Mouse (Mus musculus) limb, embryonic 10.5 days (tissue): Measurements from ENCODE around the gene Gigyf2. TPM values are rescaled to one million over a fixed set of nuclear protein-coding genes. Genes with fewer than 3 reads are reported as not detected.
"Not testable (repeated sequence)": the region's sequence is repeated elsewhere in the genome, so short reads cannot be mapped to it uniquely, and the experiment has no call there.

Experiments
- DNase-seq: peaks from one replicate; pipeline ENCODE4 v3.0.0-alpha.2; 2017; ENCODE audit warnings: low spot score
- H3K27ac ChIP-seq: fragments of 300-500 bp; sonication (generic); 2 replicates; pipeline ENCODE4 v1.5.1; 2016; ENCODE audit warnings: mild to moderate bottlenecking
- H3K27me3 ChIP-seq: fragments of 300-500 bp; sonication (generic); 2 replicates; pipeline ENCODE4 v1.6.1; 2016; ENCODE audit warnings: low read depth, mild to moderate bottlenecking; ENCODE audit not compliant: poor library complexity, severe bottlenecking
- H3K36me3 ChIP-seq: fragments of 300-500 bp; sonication (generic); 2 replicates; pipeline ENCODE4 v1.6.1; 2016; ENCODE audit warnings: mild to moderate bottlenecking, moderate library complexity
- H3K4me1 ChIP-seq: fragments of 300-500 bp; sonication (generic); 2 replicates; pipeline ENCODE4 v1.6.1; 2016
- H3K4me3 ChIP-seq: fragments of 300-500 bp; sonication (generic); 2 replicates; pipeline ENCODE4 v1.5.1; 2016; ENCODE audit warnings: mild to moderate bottlenecking, moderate library complexity
- H3K9me3 ChIP-seq: fragments of 300-500 bp; sonication (generic); replicated peaks from 2 replicates; pipeline ENCODE4 v1.6.1; 2016; ENCODE audit warnings: mild to moderate bottlenecking
- WGBS: fragments of 180-500 bp; shearing (Covaris S2); methylation state at CpG from one replicate; pipeline ENCODE4 v1.1.7; 2016; 5-methylcytosine and 5-hydroxymethylcytosine counted together
- polyA plus RNA-seq: library from polyadenylated mRNA; unstranded; fragments of >200 nt; fragmentation: Nextera tagmentation; extraction: Ambion mirVana; gene quantifications from 2 replicates; pipeline ENCODE4 v1.2.1, GENCODE M21; 2016

Gigyf2 gene
- polyA plus RNA-seq, 1 experiment from 2014 or later: 49.1 TPM

DNA sequence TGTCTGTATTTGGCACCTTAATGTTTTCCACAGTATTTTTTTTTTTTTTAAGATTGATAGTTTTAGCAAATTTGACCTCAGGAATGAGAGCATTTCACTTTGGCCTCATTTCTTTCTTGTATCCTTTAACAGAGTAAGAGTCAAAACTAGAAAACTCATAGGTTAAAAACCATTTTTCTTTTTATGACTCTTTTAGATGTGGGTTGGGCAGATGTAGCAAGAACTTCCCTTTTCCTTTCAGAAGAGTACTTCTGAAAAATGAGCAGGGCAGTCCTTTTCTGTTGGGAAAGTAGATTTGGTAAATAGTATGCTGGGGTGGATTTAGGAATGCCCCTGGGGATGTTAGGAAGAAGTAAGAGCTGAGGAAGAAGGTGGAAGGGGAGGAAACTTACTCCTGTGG, 79.2 kb downstream of the Gigyf2 start:
- H3K36me3 ChIP-seq: peaks cover 66% of the 10 kb centered on the region
- no peaks in the 10 kb centered on the region for H3K27me3 ChIP-seq

DNA sequence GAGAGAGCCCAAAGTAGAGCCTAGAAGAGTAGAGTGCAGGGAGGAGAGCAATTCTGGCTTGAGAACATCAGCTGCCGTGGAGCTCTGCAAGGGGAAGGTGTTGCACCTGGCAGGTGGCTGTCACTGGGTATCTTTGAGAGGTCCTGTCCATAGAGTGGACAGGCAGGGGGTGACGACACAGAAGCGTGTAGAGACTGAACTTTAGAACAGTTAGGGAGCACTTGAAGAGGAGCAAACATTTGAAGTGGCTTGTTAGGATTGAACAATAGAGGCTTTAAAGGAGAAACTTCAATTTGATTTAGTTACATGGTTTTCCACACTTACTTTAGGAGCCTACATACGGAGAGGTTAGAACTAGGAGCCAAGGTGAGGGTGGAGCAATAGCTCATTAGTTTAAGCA, 82.6 kb downstream of the Gigyf2 start:
- H3K27me3 ChIP-seq: no peaks in the 10 kb centered on the region
- H3K9me3 ChIP-seq: no peaks in the 10 kb centered on the region
- H3K4me1 ChIP-seq: no peaks in the 10 kb centered on the region
- no peak for DNase-seq
- WGBS: 90% methylated on average over 4 of the region's 4 CpGs
- H3K4me3 ChIP-seq: no peak overlapping the region
- peaks cover 85% of the 10 kb centered on the region for H3K36me3 ChIP-seq
- H3K27ac ChIP-seq: no peak overlapping the region

More for the DNA sequence above, 79.2 kb downstream of the Gigyf2 start:
- no peak for DNase-seq
- H3K27ac ChIP-seq: no peak overlapping the region
- H3K9me3 ChIP-seq: no peaks in the 10 kb centered on the region
- H3K4me1 ChIP-seq: no peaks in the 10 kb centered on the region
- H3K4me3 ChIP-seq: no peak overlapping the region

DNA sequence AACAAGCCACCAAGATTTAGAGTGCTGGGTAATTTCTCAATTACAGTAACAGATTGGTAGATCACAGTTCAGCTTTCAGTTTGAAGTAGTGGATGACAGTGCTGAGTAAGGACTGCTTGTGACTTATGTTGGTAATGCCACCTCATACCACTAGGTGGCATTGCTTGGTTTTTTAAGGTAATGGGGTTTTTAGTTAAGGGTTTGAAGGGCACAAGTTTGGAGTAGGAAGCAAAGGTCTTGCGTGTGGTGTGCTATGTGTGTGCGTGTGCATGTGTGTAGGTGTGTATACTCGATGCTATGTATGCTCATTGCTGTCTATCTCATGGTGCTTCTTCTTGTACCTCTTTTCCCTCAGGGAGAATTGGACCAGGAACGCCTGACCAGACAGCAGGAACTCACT, 91.9 kb downstream of the Gigyf2 start:
- Histone ChIP-seq H3K9me3 (no peaks in the 10 kb centered on the region), H3K4me1 (no peaks in the 10 kb centered on the region), H3K27me3 (no peaks in the 10 kb centered on the region), H3K27ac (no peak overlapping the region), H3K4me3 (no peak overlapping the region), H3K36me3 (peaks cover 72% of the 10 kb centered on the region)
- DNase-seq: no peak
- WGBS: 90% methylated on average over 4 of the region's 4 CpGs

DNA sequence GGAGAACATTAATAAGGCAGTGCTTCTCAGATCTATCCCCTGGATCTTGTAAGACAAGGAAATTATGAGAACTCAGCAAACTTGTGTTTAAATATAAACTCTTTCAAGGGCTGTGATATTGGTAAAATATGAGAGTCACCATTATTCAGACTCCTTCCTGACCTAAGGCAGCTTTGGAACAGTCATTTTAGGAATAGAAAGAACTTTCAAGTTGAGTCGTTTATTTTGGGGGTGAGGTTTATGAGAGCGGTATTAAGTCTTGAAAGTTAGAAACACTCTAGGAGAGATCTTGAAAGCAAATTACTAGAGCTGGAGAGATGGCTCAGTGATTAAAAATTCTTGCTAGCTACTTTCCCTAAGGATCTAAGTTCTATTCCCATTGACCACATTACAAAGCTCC, 108.3 kb downstream of the Gigyf2 start:
- 95% methylated on average over 2 of the region's 2 CpGs for WGBS
- H3K27me3 ChIP-seq: no peaks in the 10 kb centered on the region

DNA sequence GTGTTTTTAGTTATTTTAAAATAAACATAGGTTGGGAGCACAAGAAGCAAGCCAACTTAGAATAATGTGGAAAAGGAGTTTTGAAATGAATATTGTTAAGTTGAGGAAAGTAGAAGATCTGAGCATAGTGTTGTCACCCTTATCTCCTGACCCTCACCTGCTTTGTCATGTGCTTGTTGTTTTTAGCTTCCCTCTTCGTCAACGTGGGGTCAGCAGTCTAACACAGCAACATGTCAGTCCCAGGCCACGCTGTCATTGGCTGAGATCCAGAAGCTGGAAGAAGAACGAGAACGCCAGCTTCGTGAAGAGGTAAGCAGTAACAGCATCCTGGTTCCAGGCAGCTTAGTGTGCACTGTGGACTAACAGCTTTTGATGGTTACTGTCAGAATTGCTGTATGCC, 109.8 kb downstream of the Gigyf2 start:
- WGBS: 92% methylated on average over 6 of the region's 6 CpGs
- Histone ChIP-seq H3K27me3 (no peaks in the 10 kb centered on the region), H3K36me3 (peaks cover 91% of the 10 kb centered on the region), H3K27ac (no peak overlapping the region), H3K4me3 (no peak overlapping the region), H3K9me3 (no peaks in the 10 kb centered on the region), H3K4me1 (no peaks in the 10 kb centered on the region)
- no peak for DNase-seq

More for the DNA sequence above, 108.3 kb downstream of the Gigyf2 start:
- H3K4me1 ChIP-seq: no peaks in the 10 kb centered on the region
- peaks cover 90% of the 10 kb centered on the region for H3K36me3 ChIP-seq
- no peak overlapping the region for H3K27ac ChIP-seq
- no peak for DNase-seq
- no peak overlapping the region for H3K4me3 ChIP-seq
- no peaks in the 10 kb centered on the region for H3K9me3 ChIP-seq

DNA sequence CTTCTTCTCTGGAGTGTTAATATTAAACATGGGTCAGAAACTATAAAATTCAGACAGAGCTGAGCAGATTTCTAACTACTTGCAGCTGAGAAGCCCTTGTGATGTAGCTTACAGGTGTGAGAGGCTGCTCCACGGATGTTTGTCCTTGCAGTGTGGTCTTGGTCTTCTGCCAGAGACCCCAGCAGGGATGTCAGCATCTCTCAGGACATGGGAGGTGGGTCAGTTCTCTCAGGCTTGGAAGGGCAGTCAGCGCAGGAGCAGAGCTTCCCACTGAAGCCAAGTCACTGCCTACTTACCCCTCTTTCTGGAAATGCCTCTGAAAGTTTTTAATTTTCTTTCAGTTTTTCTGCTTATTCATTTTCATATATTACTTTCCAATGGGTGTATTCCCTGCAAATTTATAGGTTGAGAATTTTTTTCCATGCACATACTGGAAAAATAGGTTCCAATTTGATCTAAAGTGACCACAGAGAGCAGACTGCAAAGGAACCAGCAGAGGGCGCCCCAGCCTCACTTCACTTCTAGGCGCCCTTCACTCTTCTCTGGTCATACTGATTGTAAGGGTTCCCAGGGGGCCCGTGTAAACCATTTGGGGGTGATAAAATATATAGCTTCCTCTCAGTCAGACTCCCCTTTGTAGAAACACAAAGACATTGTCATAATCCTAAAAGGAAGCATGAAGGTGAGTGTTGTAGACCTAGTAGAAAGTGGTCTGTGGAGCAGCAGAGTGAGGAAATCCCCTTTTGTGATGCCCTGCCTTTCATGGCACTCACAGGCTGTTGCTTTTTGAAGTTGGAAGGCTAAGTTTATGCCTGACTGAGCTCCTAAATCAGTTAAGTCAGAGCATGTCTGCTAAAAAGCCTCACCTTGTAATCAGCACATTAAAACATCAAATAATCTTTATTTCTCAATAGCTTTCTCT, 120.6 kb downstream of the Gigyf2 start:
- no peak overlapping the region for H3K4me3 ChIP-seq
- peaks cover 81% of the 10 kb centered on the region for H3K36me3 ChIP-seq
- H3K4me1 ChIP-seq: no peaks in the 10 kb centered on the region
- no peaks in the 10 kb centered on the region for H3K27me3 ChIP-seq
- H3K27ac ChIP-seq: no peak overlapping the region
- DNase-seq: peak; percentile 74
- WGBS: 40% methylated on average over 5 of the region's 5 CpGs
- H3K9me3 ChIP-seq: no peaks in the 10 kb centered on the region

DNA sequence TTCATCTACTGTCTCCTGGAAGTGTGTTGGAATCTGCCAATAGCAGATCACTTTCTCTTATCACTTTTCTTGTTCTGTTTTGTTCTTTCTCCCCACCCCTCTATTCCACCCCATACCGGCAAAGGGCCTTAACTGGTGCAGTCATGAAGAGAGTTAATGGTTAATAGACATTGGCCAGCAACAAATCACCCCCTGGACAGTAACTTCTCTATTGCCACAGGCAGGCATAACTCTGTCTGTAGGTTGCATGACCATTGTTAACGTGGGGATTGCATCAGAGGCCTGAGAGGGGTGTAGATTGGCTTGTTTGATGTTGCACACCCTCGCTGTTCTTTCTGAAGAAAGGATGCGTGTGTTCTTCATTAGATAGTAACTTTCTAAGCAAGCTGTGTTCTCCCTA, 122.6 kb downstream of the Gigyf2 start:
- Histone ChIP-seq H3K27me3 (no peaks in the 10 kb centered on the region), H3K36me3 (peaks cover 62% of the 10 kb centered on the region), H3K9me3 (no peaks in the 10 kb centered on the region), H3K4me3 (no peak overlapping the region), H3K4me1 (no peaks in the 10 kb centered on the region), H3K27ac (no peak overlapping the region)
- DNase-seq: no peak
- 86% methylated on average over 4 of the region's 4 CpGs for WGBS

DNA sequence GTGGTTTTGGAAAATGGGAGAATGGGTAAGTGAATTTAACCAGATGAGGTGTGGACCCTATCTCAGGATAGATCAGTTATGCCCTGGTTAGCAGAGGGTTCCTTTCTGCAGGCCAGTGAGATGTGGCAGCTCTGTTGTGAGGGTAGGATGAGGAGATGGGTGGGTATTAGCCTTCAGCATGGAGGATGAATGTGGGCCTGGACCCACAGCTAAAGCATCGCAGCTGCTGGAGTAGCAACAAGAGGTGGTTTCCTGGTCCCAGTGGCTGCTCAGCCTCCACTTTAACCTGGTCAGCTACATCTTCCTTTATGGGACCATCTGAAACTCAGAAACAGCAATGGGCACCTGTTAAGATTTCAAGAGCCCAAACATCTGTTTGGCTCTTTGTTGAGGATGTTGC, 129.6 kb downstream of the Gigyf2 start:
- Histone ChIP-seq H3K4me1 (no peaks in the 10 kb centered on the region), H3K4me3 (no peak overlapping the region), H3K27ac (no peak overlapping the region), H3K36me3 (no peaks in the 10 kb centered on the region), H3K27me3 (no peaks in the 10 kb centered on the region), H3K9me3 (no peaks in the 10 kb centered on the region)
- WGBS: 96% methylated on average over 1 of the region's 1 CpGs
- DNase-seq: no peak

DNA sequence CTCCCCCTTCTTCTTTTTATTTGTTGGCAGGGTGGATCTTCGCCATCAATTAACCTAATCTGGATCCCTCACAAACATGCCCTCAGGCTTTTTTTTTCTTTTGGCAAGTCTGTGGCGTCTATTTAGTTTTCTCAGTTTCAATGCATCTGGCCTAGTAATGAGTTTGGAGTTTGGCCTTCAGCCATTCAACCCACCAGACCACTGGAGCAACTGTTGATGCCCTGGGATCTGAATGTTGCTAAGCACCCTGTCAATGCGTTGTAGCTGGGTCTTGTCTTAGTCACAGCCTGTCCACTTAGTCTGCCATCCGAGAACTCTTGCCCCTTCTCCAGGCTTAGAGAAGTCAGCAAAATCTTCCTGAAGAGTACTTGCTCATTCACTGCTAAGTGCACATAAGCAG, 131.2 kb downstream of the Gigyf2 start:
- no peak overlapping the region for H3K27ac ChIP-seq
- WGBS: 86% methylated on average over 4 of the region's 4 CpGs

DNA sequence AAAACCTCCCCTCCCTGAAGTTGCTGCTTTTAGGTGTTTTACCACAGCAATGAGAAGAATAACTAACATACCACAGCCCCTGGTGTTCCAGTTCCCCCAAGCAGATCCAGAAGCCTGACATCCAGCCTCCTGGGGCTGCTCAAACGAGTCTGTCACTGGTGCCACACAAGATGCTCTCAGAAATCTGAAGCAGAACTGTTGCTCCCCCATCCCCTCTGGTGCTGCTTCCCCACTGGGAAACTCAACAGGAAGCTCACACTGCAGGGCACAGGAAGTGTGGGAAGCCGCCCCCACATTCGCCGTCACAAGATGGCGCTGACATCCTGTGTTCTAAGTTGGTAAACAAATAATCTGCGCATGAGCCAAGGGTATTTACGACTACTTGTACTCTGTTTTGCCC, 133.1 kb downstream of the Gigyf2 start:
- H3K27ac ChIP-seq, H3K27me3 ChIP-seq, H3K36me3 ChIP-seq, H3K4me3 ChIP-seq, H3K9me3 ChIP-seq, H3K4me1 ChIP-seq, DNase-seq: not testable (repeated sequence)
- 90% methylated on average over 7 of the region's 7 CpGs for WGBS

More for the DNA sequence above, 131.2 kb downstream of the Gigyf2 start:
- H3K36me3 ChIP-seq: no peaks in the 10 kb centered on the region
- H3K4me1 ChIP-seq: no peaks in the 10 kb centered on the region
- no peaks in the 10 kb centered on the region for H3K27me3 ChIP-seq
- no peaks in the 10 kb centered on the region for H3K9me3 ChIP-seq
- H3K4me3 ChIP-seq: no peak overlapping the region
- DNase-seq: no peak

DNA sequence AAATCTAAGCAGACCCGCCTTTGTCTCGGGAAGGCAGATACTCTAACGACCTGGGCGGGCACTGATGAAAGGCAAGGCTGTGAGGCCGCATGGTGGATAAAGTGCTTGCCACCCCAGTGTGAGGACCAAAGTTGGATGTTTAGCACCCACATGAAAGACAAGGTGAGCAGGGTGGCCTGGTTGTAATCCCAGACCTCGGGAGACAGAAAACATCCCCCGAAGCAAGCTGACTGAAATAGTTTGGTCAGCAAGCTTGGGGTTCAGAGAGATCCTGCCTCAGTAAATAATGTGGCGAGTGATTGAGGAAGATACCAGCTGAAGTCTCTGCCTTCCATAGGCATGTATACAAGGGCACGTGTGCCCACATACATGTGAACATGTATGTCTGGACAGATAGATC, 140.7 kb downstream of the Gigyf2 start:
- Histone ChIP-seq H3K4me1 (no peaks in the 10 kb centered on the region), H3K9me3 (no peaks in the 10 kb centered on the region), H3K27ac (no peak overlapping the region), H3K27me3 (0 out of 2 replicates have a peak, but pooled peaks cover 6% of the 10 kb centered on the region), H3K36me3 (no peaks in the 10 kb centered on the region), H3K4me3 (no peak overlapping the region)
- WGBS: 73% methylated on average over 9 of the region's 9 CpGs
- DNase-seq: no peak

DNA sequence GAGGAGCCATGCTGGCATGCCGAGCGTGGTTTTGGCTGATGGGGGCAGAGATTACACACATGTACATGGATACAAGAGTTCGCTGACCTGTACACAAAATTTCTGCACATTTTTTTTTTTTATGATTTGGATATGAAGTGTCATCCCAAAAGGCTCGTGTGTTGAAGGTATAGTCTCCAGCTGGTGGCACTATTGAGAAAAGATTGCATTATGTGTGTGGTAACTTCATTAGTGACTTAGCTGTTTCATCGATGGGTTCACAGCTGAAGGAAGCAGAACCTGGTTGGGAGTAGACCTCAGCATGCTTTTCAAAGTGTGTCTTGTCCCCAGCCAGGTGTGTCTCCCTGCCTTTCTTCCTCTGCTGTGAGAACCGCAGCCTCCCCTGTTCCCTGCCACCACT, 141.5 kb downstream of the Gigyf2 start:
- peaks cover 7% of the 10 kb centered on the region; the same call in 1 of the 2 replicates for H3K27me3 ChIP-seq
- no peaks in the 10 kb centered on the region for H3K9me3 ChIP-seq
- WGBS: 84% methylated on average over 6 of the region's 6 CpGs
- DNase-seq: no peak
- H3K36me3 ChIP-seq: no peaks in the 10 kb centered on the region
- no peak overlapping the region for H3K27ac ChIP-seq
- H3K4me1 ChIP-seq: no peaks in the 10 kb centered on the region
- H3K4me3 ChIP-seq: no peak overlapping the region

DNA sequence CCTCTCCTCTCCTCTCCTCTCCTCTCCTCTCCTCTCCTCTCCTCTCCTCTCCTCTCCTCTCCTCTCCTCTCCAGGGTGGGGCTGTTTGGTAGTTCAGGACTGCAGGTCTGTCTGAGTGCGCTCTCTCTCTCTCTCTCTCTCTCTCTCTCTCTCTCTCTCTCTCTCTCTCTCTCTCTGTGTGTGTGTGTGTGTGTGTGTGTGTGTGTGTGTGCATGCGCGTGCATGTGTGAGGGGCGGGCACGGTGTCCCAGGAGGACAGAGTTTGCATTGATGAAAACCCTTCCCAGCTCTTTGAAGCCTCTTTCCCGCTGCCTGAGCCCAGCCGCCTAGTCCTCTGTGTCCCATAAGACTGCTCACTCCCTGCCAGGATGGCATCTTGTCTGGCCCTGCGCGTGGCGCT, 143.2 kb downstream of the Gigyf2 start, which contains the start of gene Snorc:
Gene Snorc, plus strand, starts transcription at position 301 of the 400 bp plus-strand sequence.
- peaks cover 23% of the 10 kb centered on the region for H3K27me3 ChIP-seq
- 37% methylated on average over 9 of the region's 10 CpGs for WGBS
- not testable (repeated sequence) for H3K9me3 ChIP-seq

More for the DNA sequence above, 143.2 kb downstream of the Gigyf2 start, which contains the start of gene Snorc:
- not testable (repeated sequence) for DNase-seq, H3K36me3 ChIP-seq, H3K4me3 ChIP-seq, H3K27ac ChIP-seq, H3K4me1 ChIP-seq
